Mouse (Mus musculus): ENCODE measurements around the gene Dbn1. TPM values are rescaled to one million over a fixed set of nuclear protein-coding genes. Genes with fewer than 3 reads are reported as not detected.
"Not testable (repeated sequence)": the region's sequence is repeated elsewhere in the genome, so short reads cannot be mapped to it uniquely, and the experiment has no call there.

Gene Dbn1
- polyA plus RNA-seq, 1 experiment from 2014 or later: 111 TPM

- H3K27me3 ChIP-seq (ENCODE audit: control insufficient read depth, insufficient read depth, low read length): no peaks in the 10 kb centered on the region
- ATAC-seq (ENCODE audit: insufficient read depth, low FRiP score): peak; percentile 96
- WGBS: under 1% methylated on average over 35 of the region's 35 CpGs
- H3K4me1 ChIP-seq (ENCODE audit: control insufficient read depth, insufficient read depth, low read length): peaks cover 25% of the 10 kb centered on the region
- peak within 1 kb of the TSS; percentile 97 for H3K4me2 ChIP-seq (ENCODE audit: low read depth, low read length)
- H3K9me3 ChIP-seq (replicated peaks; ENCODE audit: control insufficient read depth, low read length): no peaks in the 10 kb centered on the region
- H3K4me3 ChIP-seq (replicated peaks; ENCODE audit: low read length): peak within 1 kb of the TSS; percentile 92
- H3K27ac ChIP-seq (ENCODE audit: low read length): peak within 1 kb of the TSS; percentile 99
- H3K36me3 ChIP-seq (ENCODE audit: control insufficient read depth, insufficient read depth, low read length): no peaks in the 10 kb centered on the region
- peak within 1 kb of the TSS; percentile 95 for H3K9ac ChIP-seq (ENCODE audit: low read length)
Measured at GRCm38 (mm10) chr13:55444937-55445315, 43.0 kb downstream of the Dbn1 start, which contains the start of gene Grk6. Gene Grk6 (plus strand): TSS chr13:55445072.

- WGBS: under 1% methylated on average over 33 of the region's 33 CpGs
- no peaks in the 10 kb centered on the region for H3K36me3 ChIP-seq (ENCODE audit: control insufficient read depth, insufficient read depth, low read length)
- peak overlapping the region; percentile 95 for H3K9ac ChIP-seq (ENCODE audit: low read length)
- H3K4me1 ChIP-seq (ENCODE audit: control insufficient read depth, insufficient read depth, low read length): peaks cover 25% of the 10 kb centered on the region
- H3K27ac ChIP-seq (ENCODE audit: low read length): peak overlapping the region; percentile 99
- no peaks in the 10 kb centered on the region for H3K9me3 ChIP-seq (replicated peaks; ENCODE audit: control insufficient read depth, low read length)
- ATAC-seq (ENCODE audit: insufficient read depth, low FRiP score): peak; percentile 79
- peak overlapping the region; percentile 92 for H3K4me3 ChIP-seq (replicated peaks; ENCODE audit: low read length)
- no peaks in the 10 kb centered on the region for H3K27me3 ChIP-seq (ENCODE audit: control insufficient read depth, insufficient read depth, low read length)
- H3K4me2 ChIP-seq (ENCODE audit: low read depth, low read length): peak overlapping the region; percentile 80
Measured at GRCm38 (mm10) chr13:55444286-55444936, 43.5 kb downstream of the Dbn1 start.

GRCm38 (mm10) chr13:55443799-55444285 is 44.1 kb downstream of the Dbn1 start:
- 31% methylated on average over 9 of the region's 9 CpGs for WGBS
- Histone ChIP-seq H3K4me1 (ENCODE audit: control insufficient read depth, insufficient read depth, low read length) (peaks cover 25% of the 10 kb centered on the region), H3K27me3 (ENCODE audit: control insufficient read depth, insufficient read depth, low read length) (no peaks in the 10 kb centered on the region), H3K27ac (ENCODE audit: low read length) (peak overlapping the region; percentile 99), H3K4me2 (ENCODE audit: low read depth, low read length) (peak overlapping the region; percentile 80), H3K36me3 (ENCODE audit: control insufficient read depth, insufficient read depth, low read length) (no peaks in the 10 kb centered on the region), H3K9me3 (replicated peaks; ENCODE audit: control insufficient read depth, low read length) (no peaks in the 10 kb centered on the region), H3K4me3 (replicated peaks; ENCODE audit: low read length) (peak overlapping the region; percentile 92), H3K9ac (ENCODE audit: low read length) (peak overlapping the region; percentile 95)
- ATAC-seq (ENCODE audit: insufficient read depth, low FRiP score): no peak

- not testable (repeated sequence) for H3K36me3 ChIP-seq (ENCODE audit: control insufficient read depth, insufficient read depth, low read length); H3K27ac ChIP-seq (ENCODE audit: low read length); H3K4me2 ChIP-seq (ENCODE audit: low read depth, low read length); ATAC-seq (ENCODE audit: insufficient read depth, low FRiP score); H3K9me3 ChIP-seq (replicated peaks; ENCODE audit: control insufficient read depth, low read length); H3K4me1 ChIP-seq (ENCODE audit: control insufficient read depth, insufficient read depth, low read length); H3K4me3 ChIP-seq (replicated peaks; ENCODE audit: low read length); H3K9ac ChIP-seq (ENCODE audit: low read length); H3K27me3 ChIP-seq (ENCODE audit: control insufficient read depth, insufficient read depth, low read length)
- 73% methylated on average over 15 of the region's 15 CpGs for WGBS
Measured at GRCm38 (mm10) chr13:55437111-55437629, 50.7 kb downstream of the Dbn1 start.

GRCm38 (mm10) chr13:55431889-55432685 is 55.8 kb downstream of the Dbn1 start:
- Histone ChIP-seq H3K36me3 (ENCODE audit: control insufficient read depth, insufficient read depth, low read length) (no peaks in the 10 kb centered on the region), H3K27me3 (ENCODE audit: control insufficient read depth, insufficient read depth, low read length) (no peaks in the 10 kb centered on the region), H3K27ac (ENCODE audit: low read length) (no peak overlapping the region), H3K4me2 (ENCODE audit: low read depth, low read length) (no peak overlapping the region), H3K4me1 (ENCODE audit: control insufficient read depth, insufficient read depth, low read length) (no peaks in the 10 kb centered on the region), H3K9me3 (replicated peaks; ENCODE audit: control insufficient read depth, low read length) (no peaks in the 10 kb centered on the region), H3K9ac (ENCODE audit: low read length) (no peak overlapping the region), H3K4me3 (replicated peaks; ENCODE audit: low read length) (no peak overlapping the region)
- ATAC-seq (ENCODE audit: insufficient read depth, low FRiP score): no peak
- WGBS: 62% methylated on average over 10 of the region's 10 CpGs

GRCm38 (mm10) chr13:55430566-55430965 is 57.3 kb downstream of the Dbn1 start:
- Histone ChIP-seq H3K9ac (ENCODE audit: low read length) (no peak overlapping the region), H3K4me2 (ENCODE audit: low read depth, low read length) (no peak overlapping the region), H3K36me3 (ENCODE audit: control insufficient read depth, insufficient read depth, low read length) (no peaks in the 10 kb centered on the region), H3K4me1 (ENCODE audit: control insufficient read depth, insufficient read depth, low read length) (no peaks in the 10 kb centered on the region), H3K27ac (ENCODE audit: low read length) (no peak overlapping the region), H3K9me3 (replicated peaks; ENCODE audit: control insufficient read depth, low read length) (no peaks in the 10 kb centered on the region), H3K27me3 (ENCODE audit: control insufficient read depth, insufficient read depth, low read length) (no peaks in the 10 kb centered on the region), H3K4me3 (replicated peaks; ENCODE audit: low read length) (no peak overlapping the region)
- ATAC-seq (ENCODE audit: insufficient read depth, low FRiP score): no peak
- 78% methylated on average over 2 of the region's 2 CpGs for WGBS

- no peak overlapping the region for H3K4me3 ChIP-seq (replicated peaks; ENCODE audit: low read length)
- no peak overlapping the region for H3K4me2 ChIP-seq (ENCODE audit: low read depth, low read length)
- WGBS: 56% methylated on average over 12 of the region's 12 CpGs
- H3K4me1 ChIP-seq (ENCODE audit: control insufficient read depth, insufficient read depth, low read length): no peaks in the 10 kb centered on the region
- ATAC-seq (ENCODE audit: insufficient read depth, low FRiP score): peak; percentile 40; the same call in 1 of the 2 replicates
- no peaks in the 10 kb centered on the region for H3K27me3 ChIP-seq (ENCODE audit: control insufficient read depth, insufficient read depth, low read length)
- no peak overlapping the region for H3K9ac ChIP-seq (ENCODE audit: low read length)
- H3K9me3 ChIP-seq (replicated peaks; ENCODE audit: control insufficient read depth, low read length): no peaks in the 10 kb centered on the region
- no peaks in the 10 kb centered on the region for H3K36me3 ChIP-seq (ENCODE audit: control insufficient read depth, insufficient read depth, low read length)
- H3K27ac ChIP-seq (ENCODE audit: low read length): no peak overlapping the region
Measured at GRCm38 (mm10) chr13:55429226-55429888, 58.6 kb downstream of the Dbn1 start.

- Histone ChIP-seq H3K27me3 (ENCODE audit: control insufficient read depth, insufficient read depth, low read length) (peaks cover 5% of the 10 kb centered on the region; the same call in 1 of the 2 replicates), H3K4me1 (ENCODE audit: control insufficient read depth, insufficient read depth, low read length) (no peaks in the 10 kb centered on the region), H3K4me3 (replicated peaks; ENCODE audit: low read length) (no peak within 1 kb of the TSS), H3K36me3 (ENCODE audit: control insufficient read depth, insufficient read depth, low read length) (no peaks in the 10 kb centered on the region), H3K27ac (ENCODE audit: low read length) (no peak within 1 kb of the TSS), H3K9ac (ENCODE audit: low read length) (no peak within 1 kb of the TSS; the same call in 1 of the 2 replicates), H3K9me3 (replicated peaks; ENCODE audit: control insufficient read depth, low read length) (no peaks in the 10 kb centered on the region), H3K4me2 (ENCODE audit: low read depth, low read length) (no peak within 1 kb of the TSS)
- no peak for ATAC-seq (ENCODE audit: insufficient read depth, low FRiP score)
- WGBS: 80% methylated on average over 10 of the region's 10 CpGs
Measured at GRCm38 (mm10) chr13:55426613-55427012, 61.3 kb downstream of the Dbn1 start, which contains the start of gene F12. Gene F12 (minus strand): TSS chr13:55426793.
